ENCODE assay signal across 8 mouse cellular contexts in genomic region chr11:108222616-108223015, GRCm38 (mm10).
DNase-seq lines count a peak whose midpoint lies in the region; ATAC-seq and TF ChIP-seq lines count a peak whose summit lies in the region.

No protein-coding gene starts in this region.

- peak; percentile 40 to 48 for DNase-seq in layer of hippocampus, postnatal 14 days (ENCODE audit: low spot score in 2 of 2)
- no peak for DNase-seq in layer of hippocampus, adult 9-10 months (ENCODE audit: low spot score)
- peak; percentile 21 to 33 for DNase-seq in monocyte, adult 2 months (ENCODE audit: low read depth in 1 of 2, low spot score in 2 of 2)
- no peak for DNase-seq in embryo, embryonic 11 days
- DNase-seq in kidney, adult 2 months, result no peak

- H3K36me3 ChIP-seq in kidney, adult 2 months (ENCODE audit: control insufficient read depth, insufficient read depth, low read length), result no peaks in the 10 kb centered on the region

- TF ChIP-seq CTCF in kidney, adult 2 months (conservative IDR thresholded peaks at IDR 0.05; ENCODE audit: insufficient read depth, insufficient read length, low read depth, low read length), result no peak

- WGBS in kidney, adult 2 months, result 88% methylated on average over 8 of the region's 8 CpGs

- H3K4me1 ChIP-seq in kidney, adult 2 months (ENCODE audit: control insufficient read depth, insufficient read depth, low read length), result no peaks in the 10 kb centered on the region; the same call in 1 of the 2 replicates

- H3K27me3 ChIP-seq in kidney, adult 2 months (replicated peaks; ENCODE audit: control insufficient read depth, insufficient read depth, low read length), result no peaks in the 10 kb centered on the region

- no peak for TF ChIP-seq POLR2A in kidney, adult 2 months (IDR thresholded peaks at IDR 0.05; ENCODE audit: low read depth, low read length)

- H3K4me3 ChIP-seq in kidney, adult 2 months (ENCODE audit: insufficient read depth, low read depth, low read length), result no peak overlapping the region

- peak; percentile 71 for ATAC-seq in common myeloid progenitor, adult 5-6 weeks (replicated peaks; ENCODE audit: low read depth, poor library complexity, severe bottlenecking)
- peak; percentile 64 for ATAC-seq in inflammation-experienced regulatory T-cells, adult 6 months
- no peak; the same call in 1 of the 2 replicates for ATAC-seq in erythroblast, adult 5-6 weeks (replicated peaks; ENCODE audit: low FRiP score, poor library complexity, severe bottlenecking)

- H3K27ac ChIP-seq in kidney, adult 2 months (ENCODE audit: insufficient read depth, low read depth, low read length), result no peak overlapping the region

Comparison
In these comparisons a context has a peak if more than half of its experiments do, and no peak if none do; other contexts are left out.
1. DNase-seq: peak in layer of hippocampus, postnatal 14 days (2 of 2) and monocyte, adult 2 months (2 of 2); none in layer of hippocampus, adult 9-10 months (single experiment), embryo, embryonic 11 days (single experiment) and kidney, adult 2 months (single experiment).